Mouse (Mus musculus) bone marrow, adult 2 months (tissue): ENCODE measurements around the gene BC048679.

Experiments used
- CTCF ChIP-seq: fragments of 200-500 bp; IDR thresholded peaks from 2 replicates; pipeline ENCODE4 v1.5.1; 2011; ENCODE audit warnings: low read length, control low read depth; ENCODE audit not compliant: control insufficient read depth, insufficient read depth
- POLR2A ChIP-seq: fragments of 200-500 bp; IDR thresholded peaks from 2 replicates; pipeline ENCODE4 v1.6.1; 2011; ENCODE audit warnings: low read depth, mild to moderate bottlenecking, control low read depth, low read length, borderline replicate concordance; ENCODE audit not compliant: control insufficient read depth

GRCm38 (mm10) chr7:81516154-81517030 is 18.3 kb upstream of the BC048679 start:
- TF ChIP-seq CTCF (no peak), POLR2A (no peak)
